Mouse (Mus musculus) hindbrain, postnatal 0 days (tissue): Measurements from ENCODE around the gene Ssr3. TPM values are rescaled to one million over a fixed set of nuclear protein-coding genes. Genes with fewer than 3 reads are reported as not detected.

Experiments
- ATAC-seq: fragments of 200-750 bp; cut with Nextera tagmentation; 2 replicates; pipeline ENCODE4 v1.8.0; 2017; ENCODE audit warnings: mild to moderate bottlenecking, moderate TSS enrichment, moderate library complexity
- DNase-seq: peaks from one replicate; pipeline ENCODE4 v3.0.0-alpha.2; 2015; ENCODE audit warnings: low spot score
- H3K27ac ChIP-seq: fragments of 300-500 bp; sonication (generic); 2 replicates; pipeline ENCODE4 v1.5.1; 2014; ENCODE audit warnings: mild to moderate bottlenecking
- H3K27me3 ChIP-seq: fragments of 300-500 bp; sonication (generic); 2 replicates; pipeline ENCODE4 v1.6.1; 2014; ENCODE audit warnings: low read length, mixed read lengths; ENCODE audit not compliant: insufficient read depth
- H3K36me3 ChIP-seq: fragments of 300-500 bp; sonication (generic); 2 replicates; pipeline ENCODE4 v1.6.1; 2014; ENCODE audit warnings: low read length, mixed read lengths; ENCODE audit not compliant: insufficient read depth
- H3K4me1 ChIP-seq: fragments of 300-500 bp; sonication (generic); 2 replicates; pipeline ENCODE4 v1.6.1; 2014; ENCODE audit warnings: antibody characterized with exemption, low read length, mixed read lengths; ENCODE audit not compliant: insufficient read depth
- H3K4me2 ChIP-seq: fragments of 300-500 bp; sonication (generic); 2 replicates; pipeline ENCODE4 v1.6.1; 2014; ENCODE audit warnings: low read depth, mild to moderate bottlenecking, low read length, moderate library complexity, mixed read lengths
- H3K4me3 ChIP-seq: fragments of 300-500 bp; sonication (generic); 2 replicates; pipeline ENCODE4 v1.5.1; 2014; ENCODE audit warnings: low read length
- H3K9ac ChIP-seq: fragments of 300-500 bp; sonication (generic); replicated peaks from 2 replicates; pipeline ENCODE4 v1.6.1; 2014; ENCODE audit warnings: mild to moderate bottlenecking, low read length, moderate library complexity, mixed read lengths
- H3K9me3 ChIP-seq: fragments of 300-500 bp; sonication (generic); 2 replicates; pipeline ENCODE4 v1.6.1; 2016; ENCODE audit warnings: low read length, mixed read lengths
- CTCF ChIP-seq: IDR thresholded peaks from 2 replicates; pipeline ENCODE4 v1.5.1; 2016; ENCODE audit warnings: antibody characterized with exemption, control low read depth, low read depth
- WGBS: fragments of 180-500 bp; shearing (Covaris S2); extraction: QIAGEN DNeasy Blood & Tissue Kit; methylation state at CpG from one replicate; pipeline ENCODE4 v1.1.7; 2014; 5-methylcytosine and 5-hydroxymethylcytosine counted together
- polyA plus RNA-seq: library from polyadenylated mRNA; unstranded; fragments of >200 nt; fragmentation: Nextera tagmentation; extraction: Ambion mirVana; gene quantifications from 2 replicates; pipeline ENCODE4 v1.2.1, GENCODE M21; 2015
- total RNA-seq: library from RNA; depleted of rRNA; stranded (reverse); fragments of >200 nt; gene quantifications from 2 replicates; pipeline ENCODE4 v1.2.3, GENCODE M21; 2014; rRNA removed

Gene Ssr3
- total RNA-seq (127 and 136 TPM in 2 replicates), polyA plus RNA-seq (154 and 160 TPM in 2 replicates)

GRCm38 (mm10) chr3:65392421-65392817, at the start of gene Ssr3:
TSS of gene Ssr3 (minus strand) at chr3:65392623.
- Histone ChIP-seq H3K4me1 (peaks cover 6% of the 10 kb centered on the region; the same call in 1 of the 2 replicates), H3K9ac (peak within 1 kb of the TSS; percentile 86), H3K4me3 (peak within 1 kb of the TSS; percentile 83), H3K4me2 (peak within 1 kb of the TSS; percentile 79), H3K9me3 (no peaks in the 10 kb centered on the region), H3K27ac (peak within 1 kb of the TSS; percentile 91), H3K27me3 (no peaks in the 10 kb centered on the region), H3K36me3 (peaks cover 16% of the 10 kb centered on the region; the same call in 1 of the 2 replicates)
- TF ChIP-seq CTCF = no peak
- peak; percentile 100 for ATAC-seq
- under 1% methylated on average over 36 of the region's 36 CpGs for WGBS
- DNase-seq = peak; percentile 99

- H3K36me3 ChIP-seq = no peaks in the 10 kb centered on the region
- H3K27me3 ChIP-seq = no peaks in the 10 kb centered on the region
- H3K9me3 ChIP-seq = no peaks in the 10 kb centered on the region
- peaks cover 14% of the 10 kb centered on the region for H3K4me1 ChIP-seq
- no peak for TF ChIP-seq CTCF
- H3K27ac ChIP-seq = peak overlapping the region; percentile 70
- H3K4me3 ChIP-seq = no peak overlapping the region
- H3K4me2 ChIP-seq = peak overlapping the region; percentile 17
- WGBS = 22% methylated on average over 8 of the region's 8 CpGs
- H3K9ac ChIP-seq = 0 out of 2 replicates have a peak overlapping the region, but pooled peaks have one; percentile 4
- peak; percentile 82 for DNase-seq
- ATAC-seq = peak; percentile 93
Measured at GRCm38 (mm10) chr3:65441586-65442111, 49.2 kb upstream of the Ssr3 start.

- Histone ChIP-seq H3K27me3 (no peaks in the 10 kb centered on the region), H3K4me1 (peaks cover 11% of the 10 kb centered on the region; the same call in 1 of the 2 replicates), H3K9ac (no peak overlapping the region), H3K27ac (no peak overlapping the region), H3K4me2 (no peak overlapping the region), H3K36me3 (no peaks in the 10 kb centered on the region), H3K9me3 (no peaks in the 10 kb centered on the region), H3K4me3 (no peak overlapping the region)
- TF ChIP-seq CTCF = no peak
- WGBS = 83% methylated on average over 7 of the region's 7 CpGs
- no peak for ATAC-seq
- DNase-seq = no peak
Measured at GRCm38 (mm10) chr3:65438511-65439228, 46.2 kb upstream of the Ssr3 start.

- H3K4me1 ChIP-seq = peaks cover 2% of the 10 kb centered on the region; the same call in 1 of the 2 replicates
- no peak overlapping the region for H3K4me3 ChIP-seq
- H3K27ac ChIP-seq = no peak overlapping the region
- H3K9ac ChIP-seq = no peak overlapping the region
- WGBS = 45% methylated on average over 2 of the region's 2 CpGs
- H3K9me3 ChIP-seq = no peaks in the 10 kb centered on the region
- ATAC-seq = no peak
- no peaks in the 10 kb centered on the region for H3K27me3 ChIP-seq
- H3K36me3 ChIP-seq = no peaks in the 10 kb centered on the region
- no peak overlapping the region for H3K4me2 ChIP-seq
- DNase-seq = no peak
- TF ChIP-seq CTCF = no peak
Measured at GRCm38 (mm10) chr3:65435812-65436211, 43.4 kb upstream of the Ssr3 start.

GRCm38 (mm10) chr3:65435101-65435571, 42.7 kb upstream of the Ssr3 start:
- DNase-seq = no peak
- no peak overlapping the region for H3K27ac ChIP-seq
- H3K27me3 ChIP-seq = no peaks in the 10 kb centered on the region
- no peaks in the 10 kb centered on the region for H3K9me3 ChIP-seq
- no peaks in the 10 kb centered on the region for H3K4me1 ChIP-seq
- no peaks in the 10 kb centered on the region for H3K36me3 ChIP-seq
- H3K4me3 ChIP-seq = no peak overlapping the region
- no peak overlapping the region for H3K9ac ChIP-seq
- H3K4me2 ChIP-seq = no peak overlapping the region
- no peak for ATAC-seq
- 72% methylated on average over 11 of the region's 11 CpGs for WGBS
- no peak for TF ChIP-seq CTCF

- Histone ChIP-seq H3K4me1 (no peaks in the 10 kb centered on the region), H3K4me2 (no peak overlapping the region), H3K27me3 (no peaks in the 10 kb centered on the region), H3K9ac (no peak overlapping the region), H3K36me3 (no peaks in the 10 kb centered on the region), H3K9me3 (no peaks in the 10 kb centered on the region), H3K27ac (no peak overlapping the region), H3K4me3 (no peak overlapping the region)
- TF ChIP-seq CTCF = peak; percentile 20; the same call in 1 of the 2 replicates
- DNase-seq (no peak), ATAC-seq (no peak)
- WGBS = 97% methylated on average over 5 of the region's 5 CpGs
Measured at GRCm38 (mm10) chr3:65432236-65432635, 39.8 kb upstream of the Ssr3 start.
